Mouse (Mus musculus) lung, postnatal 4 days (tissue): Measurements from ENCODE around the gene Gm37240.

ENCODE experiments used
- DNase-seq, 2 experiments: peaks; one replicate each; pipeline ENCODE4 v3.0.0; 2021

The Gm37240 gene

GRCm38 (mm10) chr3:85863996-85864395 is 23.3 kb downstream of the Gm37240 start:
- no peak for DNase-seq

- DNase-seq: no peak
Observed at GRCm38 (mm10) chr3:85862886-85863285, 24.4 kb downstream of the Gm37240 start.

- no peak for DNase-seq
Observed at GRCm38 (mm10) chr3:85860996-85861395, 26.3 kb downstream of the Gm37240 start.

- DNase-seq: no peak
Observed at GRCm38 (mm10) chr3:85859311-85859710, 28.0 kb downstream of the Gm37240 start.

- DNase-seq: peak; percentile 28 to 34
Observed at GRCm38 (mm10) chr3:85858140-85859135, 28.9 kb downstream of the Gm37240 start.

GRCm38 (mm10) chr3:85857083-85857482 is 30.2 kb downstream of the Gm37240 start:
- DNase-seq: no peak

- no peak for DNase-seq
Observed at GRCm38 (mm10) chr3:85855947-85856346, 31.4 kb downstream of the Gm37240 start.

GRCm38 (mm10) chr3:85855043-85855442 is 32.3 kb downstream of the Gm37240 start:
- no peak for DNase-seq

- no peak for DNase-seq
Observed at GRCm38 (mm10) chr3:85854143-85854542, 33.2 kb downstream of the Gm37240 start.

- DNase-seq: no peak
Observed at GRCm38 (mm10) chr3:85853715-85854114, 33.6 kb downstream of the Gm37240 start.

- no peak for DNase-seq
Observed at GRCm38 (mm10) chr3:85850079-85850478, 37.2 kb downstream of the Gm37240 start.

GRCm38 (mm10) chr3:85846316-85846715 is 41.0 kb downstream of the Gm37240 start:
- DNase-seq: no peak

- DNase-seq: no peak
Observed at GRCm38 (mm10) chr3:85845341-85845740, 42.0 kb downstream of the Gm37240 start.

- peak in 1 of 2 experiments; percentile 8 for DNase-seq
Observed at GRCm38 (mm10) chr3:85842881-85843218, 44.5 kb downstream of the Gm37240 start.

- DNase-seq: no peak
Observed at GRCm38 (mm10) chr3:85842177-85842880, 45.0 kb downstream of the Gm37240 start.

- DNase-seq: no peak
Observed at GRCm38 (mm10) chr3:85841454-85842176, 45.7 kb downstream of the Gm37240 start.

- DNase-seq: no peak
Observed at GRCm38 (mm10) chr3:85833627-85834026, 53.7 kb downstream of the Gm37240 start.

- DNase-seq: no peak
Observed at GRCm38 (mm10) chr3:85832490-85833155, 54.7 kb downstream of the Gm37240 start.

GRCm38 (mm10) chr3:85831785-85832184 is 55.5 kb downstream of the Gm37240 start:
- DNase-seq: no peak

GRCm38 (mm10) chr3:85829047-85829446 is 58.3 kb downstream of the Gm37240 start:
- peak; percentile 24 to 46 for DNase-seq

- no peak for DNase-seq
Observed at GRCm38 (mm10) chr3:85827815-85828214, 59.5 kb downstream of the Gm37240 start.

GRCm38 (mm10) chr3:85827283-85827682 is 60.0 kb downstream of the Gm37240 start:
- no peak for DNase-seq
